Mouse (Mus musculus): ENCODE results near the gene Nudt13.
"Not testable (repeated sequence)": the region's sequence is repeated elsewhere in the genome, so short reads cannot be mapped to it uniquely, and the experiment has no call there.

The Nudt13 gene

GRCm38 (mm10) chr14:20294117-20294892 is at the start of gene Nudt13:
Nudt13 (plus strand) TSS chr14:20294697.
- in situ Hi-C loops (cut with MboI; ENCODE audit: low pct_unique_long_range_greater_than_20kb in 1 of 2, low sequenced_read_pairs in 2 of 2, unreplicated experiment in 1 of 2) = no loop called here

GRCm38 (mm10) chr14:20245318-20245717 is 49.2 kb upstream of the Nudt13 start:
- in situ Hi-C loops (cut with MboI; ENCODE audit: low pct_unique_long_range_greater_than_20kb in 1 of 2, low sequenced_read_pairs in 2 of 2, unreplicated experiment in 1 of 2) = loop anchor here (5.0 to 25.0 kb wide), 4 partner anchors 133 to 533 kb away; no protein-coding TSS in a partner anchor

- in situ Hi-C loops (cut with MboI; ENCODE audit: low pct_unique_long_range_greater_than_20kb in 1 of 2, low sequenced_read_pairs in 2 of 2, unreplicated experiment in 1 of 2) = loop anchor here (5.0 to 25.0 kb wide), 4 partner anchors 134 to 534 kb away; no protein-coding TSS in a partner anchor
These were observed 48.6 kb upstream of the Nudt13 start for GRCm38 (mm10) chr14:20245861-20246260.

- in situ Hi-C loops (cut with MboI; ENCODE audit: low pct_unique_long_range_greater_than_20kb in 1 of 2, low sequenced_read_pairs in 2 of 2, unreplicated experiment in 1 of 2) = loop anchor here (5.0 to 25.0 kb wide), 4 partner anchors 135 to 535 kb away; no protein-coding TSS in a partner anchor
These were observed 47.7 kb upstream of the Nudt13 start for GRCm38 (mm10) chr14:20246811-20247266.

- in situ Hi-C loops (cut with MboI; ENCODE audit: low pct_unique_long_range_greater_than_20kb in 1 of 2, low sequenced_read_pairs in 2 of 2, unreplicated experiment in 1 of 2) = loop anchor here (5.0 to 25.0 kb wide), 4 partner anchors 136 to 536 kb away; no protein-coding TSS in a partner anchor
These were observed 46.5 kb upstream of the Nudt13 start for GRCm38 (mm10) chr14:20248001-20248400.

- in situ Hi-C loops (cut with MboI; ENCODE audit: low pct_unique_long_range_greater_than_20kb in 1 of 2, low sequenced_read_pairs in 2 of 2, unreplicated experiment in 1 of 2) = loop anchor here in 1 of 2 experiments (25.0 kb wide), 1 partner anchor 413 kb away; no protein-coding TSS in a partner anchor
These were observed 44.0 kb upstream of the Nudt13 start for GRCm38 (mm10) chr14:20250237-20251171.

- in situ Hi-C loops (cut with MboI; ENCODE audit: low pct_unique_long_range_greater_than_20kb in 1 of 2, low sequenced_read_pairs in 2 of 2, unreplicated experiment in 1 of 2) = loop anchor here in 1 of 2 experiments (25.0 kb wide), 1 partner anchor 421 kb away; no protein-coding TSS in a partner anchor
These were observed 36.0 kb upstream of the Nudt13 start for GRCm38 (mm10) chr14:20258185-20259113.

- in situ Hi-C loops (cut with MboI; ENCODE audit: low pct_unique_long_range_greater_than_20kb in 1 of 2, low sequenced_read_pairs in 2 of 2, unreplicated experiment in 1 of 2) = loop anchor here in 1 of 2 experiments (25.0 kb wide), 1 partner anchor 425 kb away; no protein-coding TSS in a partner anchor
These were observed 32.2 kb upstream of the Nudt13 start for GRCm38 (mm10) chr14:20262346-20262745.

- in situ Hi-C loops (cut with MboI; ENCODE audit: low pct_unique_long_range_greater_than_20kb in 1 of 2, low sequenced_read_pairs in 2 of 2, unreplicated experiment in 1 of 2) = loop anchor here in 1 of 2 experiments (25.0 kb wide), 1 partner anchor 431 kb away; no protein-coding TSS in a partner anchor
These were observed 26.1 kb upstream of the Nudt13 start for GRCm38 (mm10) chr14:20268421-20268820.

GRCm38 (mm10) chr14:20269082-20269809 is 25.3 kb upstream of the Nudt13 start, which contains the start of gene Kcnk16:
Kcnk16 (minus strand) TSS chr14:20269199.
- in situ Hi-C loops (cut with MboI; ENCODE audit: low pct_unique_long_range_greater_than_20kb in 1 of 2, low sequenced_read_pairs in 2 of 2, unreplicated experiment in 1 of 2) = loop anchor here in 1 of 2 experiments (25.0 kb wide), 1 partner anchor 432 kb away; no protein-coding TSS in a partner anchor

GRCm38 (mm10) chr14:20291391-20291790 is 3.1 kb upstream of the Nudt13 start:
- in situ Hi-C loops (cut with MboI; ENCODE audit: low pct_unique_long_range_greater_than_20kb in 1 of 2, low sequenced_read_pairs in 2 of 2, unreplicated experiment in 1 of 2) = no loop called here

GRCm38 (mm10) chr14:20294947-20295346 is 450 bp downstream of the Nudt13 start:
- in situ Hi-C loops (cut with MboI; ENCODE audit: low pct_unique_long_range_greater_than_20kb in 1 of 2, low sequenced_read_pairs in 2 of 2, unreplicated experiment in 1 of 2) = no loop called here

- in situ Hi-C loops (cut with MboI; ENCODE audit: low pct_unique_long_range_greater_than_20kb in 1 of 2, low sequenced_read_pairs in 2 of 2, unreplicated experiment in 1 of 2) = no loop called here
These were observed 3.1 kb downstream of the Nudt13 start for GRCm38 (mm10) chr14:20297616-20298015.

GRCm38 (mm10) chr14:20298131-20298530 is 3.6 kb downstream of the Nudt13 start:
- in situ Hi-C loops (cut with MboI; ENCODE audit: low pct_unique_long_range_greater_than_20kb in 1 of 2, low sequenced_read_pairs in 2 of 2, unreplicated experiment in 1 of 2) = no loop called here

GRCm38 (mm10) chr14:20305085-20305484 is 10.6 kb downstream of the Nudt13 start:
- in situ Hi-C loops (cut with MboI; ENCODE audit: low pct_unique_long_range_greater_than_20kb in 1 of 2, low sequenced_read_pairs in 2 of 2, unreplicated experiment in 1 of 2) = not testable (repeated sequence)

GRCm38 (mm10) chr14:20315137-20315536 is 20.6 kb downstream of the Nudt13 start:
- in situ Hi-C loops (cut with MboI; ENCODE audit: low pct_unique_long_range_greater_than_20kb in 1 of 2, low sequenced_read_pairs in 2 of 2, unreplicated experiment in 1 of 2) = no loop called here

- in situ Hi-C loops (cut with MboI; ENCODE audit: low pct_unique_long_range_greater_than_20kb in 1 of 2, low sequenced_read_pairs in 2 of 2, unreplicated experiment in 1 of 2) = no loop called here
These were observed 24.9 kb downstream of the Nudt13 start for GRCm38 (mm10) chr14:20319420-20319819.

All from mouse embryonic stem cell (cell line).